Mouse (Mus musculus) cerebellum, adult 11 months (tissue): Measurements from ENCODE around the gene Fmn2.

Experiments
- DNase-seq: peaks from one replicate; pipeline ENCODE4 v3.0.0; 2022

Gene Fmn2

DNA sequence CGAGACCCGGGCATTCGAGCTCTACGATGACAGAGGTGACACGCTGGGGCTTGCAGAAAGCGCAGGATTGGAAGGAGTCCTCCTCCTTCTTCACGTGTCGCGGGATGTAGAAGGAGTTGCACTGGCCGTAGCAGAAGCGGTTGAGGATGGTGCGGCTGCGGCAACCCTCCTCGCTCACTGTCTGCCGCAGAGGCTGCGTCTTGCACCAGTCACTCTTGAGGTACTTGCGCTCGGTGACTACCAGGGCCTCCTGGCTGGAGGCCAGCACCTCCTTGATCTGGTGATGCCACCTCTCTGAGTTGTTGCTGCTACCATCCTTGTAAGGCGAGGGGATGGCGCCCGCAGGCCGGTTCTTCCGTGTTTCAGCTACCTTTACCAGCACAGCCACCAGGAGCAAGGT, 335.2 kb downstream of the Fmn2 start:
- DNase-seq: no peak

DNA sequence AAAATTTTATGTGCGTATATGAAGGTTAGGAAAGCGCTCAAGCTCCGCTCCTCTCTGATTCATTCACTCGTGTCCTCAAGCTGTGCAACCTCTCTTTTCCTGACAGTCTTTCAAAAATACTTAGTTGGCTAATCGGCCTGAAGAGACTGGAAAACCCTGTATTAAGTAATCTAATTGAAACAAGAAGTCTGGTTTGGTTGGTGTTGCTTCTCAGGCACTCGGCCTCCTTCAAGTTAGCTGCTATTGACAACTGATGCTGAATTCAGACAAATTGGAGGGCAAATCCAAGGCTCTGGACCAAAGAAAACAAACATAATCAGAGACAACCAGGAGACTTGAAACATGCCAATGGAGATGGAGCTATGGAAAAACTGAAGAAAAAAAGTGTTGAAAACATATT, 343.2 kb downstream of the Fmn2 start:
- no peak for DNase-seq

DNA sequence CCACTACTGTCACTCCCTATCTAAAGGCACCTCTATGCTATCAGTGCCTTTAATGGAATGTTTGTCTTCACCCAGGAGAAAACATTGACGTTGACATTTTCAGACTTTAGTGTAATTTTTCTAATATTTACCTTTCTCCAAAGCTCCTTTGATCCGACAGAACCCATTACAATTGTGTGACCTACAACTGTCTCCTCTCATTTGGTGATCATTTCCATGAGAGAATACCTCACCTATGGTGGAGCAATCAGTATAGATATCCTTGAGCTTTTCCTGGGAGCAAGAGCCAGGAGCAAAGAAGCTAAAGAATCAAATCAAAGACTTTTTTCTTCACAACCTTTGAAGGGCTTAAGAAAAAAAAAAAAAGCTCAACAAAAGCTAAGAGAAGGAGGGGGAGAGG, 354.6 kb downstream of the Fmn2 start:
- DNase-seq: no peak

DNA sequence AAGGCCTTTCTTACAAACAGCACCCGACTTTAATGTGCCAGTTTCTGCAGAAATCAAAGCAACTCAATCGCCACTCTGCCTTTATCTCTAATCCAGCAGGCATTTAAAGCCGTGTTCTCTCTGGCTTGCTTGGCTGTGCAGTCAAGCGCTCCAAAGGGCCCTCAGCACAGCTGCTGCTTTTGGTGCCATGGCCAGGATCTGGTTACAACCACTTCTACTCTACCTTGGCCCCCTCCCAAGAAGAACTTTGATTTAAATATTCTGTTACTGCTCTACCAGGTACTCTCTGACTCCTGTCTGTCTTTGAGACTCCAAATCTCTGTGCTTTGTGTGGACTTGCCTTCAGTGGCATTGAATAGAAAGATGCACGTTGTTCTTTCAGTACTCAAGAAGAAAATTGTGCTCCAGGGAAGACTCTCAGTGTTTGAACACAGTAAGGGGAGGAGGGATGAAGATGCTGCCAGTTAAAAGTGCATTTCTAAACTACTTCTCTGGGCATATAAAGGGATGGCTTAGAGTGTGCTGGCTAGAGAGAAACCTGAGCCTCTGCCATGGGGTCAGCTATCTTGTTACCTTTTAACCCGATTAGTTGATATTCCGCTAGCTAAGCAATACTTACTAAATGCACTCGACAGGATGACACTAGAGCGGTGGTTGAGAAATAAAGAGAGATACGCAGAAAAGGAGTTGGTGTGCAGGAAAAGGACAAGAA, 358.9 kb downstream of the Fmn2 start:
- DNase-seq: no peak
